Mouse (Mus musculus) forebrain, embryonic 13.5 days (tissue): ENCODE results near the gene Capzb. TPM values are rescaled to one million over a fixed set of nuclear protein-coding genes. Genes with fewer than 3 reads are reported as not detected.

ENCODE experiments used
- ATAC-seq: fragments of 200-750 bp; cut with Nextera tagmentation; 2 replicates; pipeline ENCODE4 v1.8.0; 2017
- H3K27ac ChIP-seq: fragments of 300-500 bp; sonication (generic); 2 replicates; pipeline ENCODE4 v1.5.1; 2015; ENCODE audit warnings: inconsistent platforms, mild to moderate bottlenecking, moderate library complexity
- H3K27me3 ChIP-seq: fragments of 300-500 bp; sonication (generic); 2 replicates; pipeline ENCODE4 v1.6.1; 2015; ENCODE audit warnings: mild to moderate bottlenecking, inconsistent platforms
- H3K36me3 ChIP-seq: fragments of 300-500 bp; sonication (generic); 2 replicates; pipeline ENCODE4 v1.6.1; 2015; ENCODE audit warnings: mild to moderate bottlenecking, inconsistent platforms; ENCODE audit not compliant: poor library complexity, severe bottlenecking
- H3K4me1 ChIP-seq: fragments of 300-500 bp; sonication (generic); 2 replicates; pipeline ENCODE4 v1.6.1; 2015; ENCODE audit warnings: inconsistent platforms
- H3K4me2 ChIP-seq: fragments of 300-500 bp; sonication (generic); 2 replicates; pipeline ENCODE4 v1.6.1; 2015; ENCODE audit warnings: inconsistent platforms, mild to moderate bottlenecking, moderate library complexity
- H3K4me3 ChIP-seq: fragments of 300-500 bp; sonication (generic); 2 replicates; pipeline ENCODE4 v1.5.1; 2015; ENCODE audit warnings: mild to moderate bottlenecking, inconsistent platforms
- H3K9ac ChIP-seq: fragments of 300-500 bp; sonication (generic); 2 replicates; pipeline ENCODE4 v1.6.1; 2015; ENCODE audit warnings: mild to moderate bottlenecking, inconsistent platforms
- H3K9me3 ChIP-seq: fragments of 300-500 bp; sonication (generic); replicated peaks from 2 replicates; pipeline ENCODE4 v1.6.1; 2016; ENCODE audit warnings: inconsistent platforms
- WGBS: fragments of 180-500 bp; shearing (Covaris S2); methylation state at CpG from one replicate; pipeline ENCODE4 v1.1.7; 2015; 5-methylcytosine and 5-hydroxymethylcytosine counted together
- polyA plus RNA-seq: library from polyadenylated mRNA; unstranded; fragments of >200 nt; fragmentation: Nextera tagmentation; extraction: Ambion mirVana; gene quantifications from 2 replicates; pipeline ENCODE4 v1.2.1, GENCODE M21; 2015

Capzb gene
- polyA plus RNA-seq, 1 experiment from 2014 or later, result 309 TPM

DNA sequence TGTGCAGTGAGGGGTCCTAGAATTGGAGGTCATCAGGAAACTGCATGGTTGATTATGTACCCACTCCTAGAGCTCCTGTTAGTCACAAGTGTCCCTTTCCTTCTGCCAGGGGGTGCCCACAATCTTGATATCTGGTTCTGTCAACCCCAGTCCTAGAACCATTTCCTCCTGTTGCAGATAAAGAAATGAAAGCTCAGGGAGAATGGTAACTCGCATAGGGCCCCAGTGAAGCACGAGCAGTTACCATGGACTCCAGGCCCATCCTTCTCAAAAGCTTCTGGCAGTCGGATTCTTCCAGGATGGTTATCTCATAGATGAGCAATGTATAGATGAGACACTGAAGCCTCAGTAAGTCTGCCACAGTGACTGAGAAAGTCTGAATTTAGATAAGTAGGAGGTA, 8.2 kb downstream of the Capzb start:
- no peak overlapping the region for H3K4me3 ChIP-seq
- no peak overlapping the region for H3K4me2 ChIP-seq
- 93% methylated on average over 3 of the region's 3 CpGs for WGBS
- peaks cover 13% of the 10 kb centered on the region for H3K36me3 ChIP-seq
- H3K27ac ChIP-seq, result no peak overlapping the region
- no peaks in the 10 kb centered on the region for H3K27me3 ChIP-seq
- no peak overlapping the region for H3K9ac ChIP-seq
- no peak for ATAC-seq
- peaks cover 5% of the 10 kb centered on the region; the same call in 1 of the 2 replicates for H3K4me1 ChIP-seq
- no peaks in the 10 kb centered on the region for H3K9me3 ChIP-seq

- Histone ChIP-seq H3K36me3 (peaks cover 13% of the 10 kb centered on the region), H3K4me1 (peaks cover 7% of the 10 kb centered on the region), H3K27ac (no peak overlapping the region), H3K4me3 (no peak overlapping the region), H3K9ac (no peak overlapping the region), H3K27me3 (no peaks in the 10 kb centered on the region), H3K4me2 (no peak overlapping the region), H3K9me3 (no peaks in the 10 kb centered on the region)
- no peak for ATAC-seq
- 85% methylated on average over 7 of the region's 7 CpGs for WGBS
These were observed 9.9 kb downstream of the Capzb start for GRCm38 (mm10) chr4:139202556-139202955.

- Histone ChIP-seq H3K4me1 (peaks cover 10% of the 10 kb centered on the region), H3K27me3 (no peaks in the 10 kb centered on the region), H3K4me2 (no peak overlapping the region), H3K27ac (no peak overlapping the region), H3K4me3 (no peak overlapping the region), H3K36me3 (peaks cover 13% of the 10 kb centered on the region), H3K9me3 (no peaks in the 10 kb centered on the region), H3K9ac (no peak overlapping the region)
- ATAC-seq, result no peak
- WGBS, result 81% methylated on average over 2 of the region's 2 CpGs
These were observed 10.7 kb downstream of the Capzb start for GRCm38 (mm10) chr4:139203381-139203780.

DNA sequence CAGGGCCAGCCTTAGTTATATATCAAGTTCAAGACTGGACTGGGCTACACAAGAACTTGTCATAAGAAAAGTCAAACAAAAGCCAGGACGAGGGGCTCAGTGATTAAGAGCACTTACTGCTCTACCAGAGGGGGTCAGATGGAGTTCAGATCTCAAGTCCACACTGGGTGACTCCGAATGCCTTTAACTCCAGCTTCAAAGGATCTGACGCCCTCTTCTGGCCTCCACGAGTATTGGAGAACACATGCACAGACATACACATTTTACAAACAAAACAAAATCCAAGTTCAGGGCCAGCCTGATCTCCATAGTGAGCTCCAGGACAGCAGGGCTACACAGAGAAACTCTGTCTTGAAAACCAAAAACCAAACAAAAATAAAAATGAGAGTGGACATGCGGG, 13.1 kb downstream of the Capzb start:
- Histone ChIP-seq H3K27ac (no peak overlapping the region), H3K27me3 (no peaks in the 10 kb centered on the region), H3K4me1 (peaks cover 25% of the 10 kb centered on the region), H3K9ac (no peak overlapping the region), H3K4me3 (no peak overlapping the region), H3K9me3 (no peaks in the 10 kb centered on the region), H3K4me2 (no peak overlapping the region), H3K36me3 (0 out of 2 replicates have a peak, but pooled peaks cover 4% of the 10 kb centered on the region)
- no peak for ATAC-seq
- 65% methylated on average over 5 of the region's 5 CpGs for WGBS

DNA sequence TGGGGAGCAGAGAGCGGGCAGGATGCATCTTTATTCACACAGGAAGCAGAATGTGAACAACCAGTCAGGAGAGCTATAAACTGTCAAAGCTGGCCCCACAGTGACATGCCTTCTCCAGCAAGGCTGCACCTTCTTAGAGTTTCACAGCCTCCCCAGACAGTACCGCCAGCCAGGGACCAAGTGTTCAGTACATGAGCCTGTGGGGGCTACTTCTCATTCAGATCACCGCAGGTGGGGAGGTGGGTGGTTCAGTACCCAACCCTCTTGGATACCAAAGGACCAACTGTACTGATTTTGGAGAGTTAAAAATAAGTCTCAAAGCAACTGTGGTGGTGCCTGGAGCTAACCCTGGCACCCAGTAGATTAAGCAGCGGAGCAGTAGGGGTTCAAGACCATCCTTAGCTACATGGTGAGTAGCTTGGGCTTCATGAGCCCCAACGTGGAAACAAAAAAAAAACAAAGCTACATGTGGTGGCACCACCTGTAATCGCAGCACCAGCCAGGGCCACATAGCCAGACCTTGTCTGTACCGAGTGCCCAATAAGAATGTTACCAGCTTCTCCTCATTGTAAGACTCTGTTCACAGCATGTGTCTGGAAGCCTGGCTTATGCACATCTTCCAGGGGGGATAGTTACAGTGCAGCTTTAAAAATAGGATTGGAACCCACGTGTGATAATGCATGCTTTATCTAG, 13.8 kb downstream of the Capzb start:
- no peak for ATAC-seq
- H3K36me3 ChIP-seq, result 0 out of 2 replicates have a peak, but pooled peaks cover 4% of the 10 kb centered on the region
- WGBS, result 88% methylated on average over 8 of the region's 8 CpGs

DNA sequence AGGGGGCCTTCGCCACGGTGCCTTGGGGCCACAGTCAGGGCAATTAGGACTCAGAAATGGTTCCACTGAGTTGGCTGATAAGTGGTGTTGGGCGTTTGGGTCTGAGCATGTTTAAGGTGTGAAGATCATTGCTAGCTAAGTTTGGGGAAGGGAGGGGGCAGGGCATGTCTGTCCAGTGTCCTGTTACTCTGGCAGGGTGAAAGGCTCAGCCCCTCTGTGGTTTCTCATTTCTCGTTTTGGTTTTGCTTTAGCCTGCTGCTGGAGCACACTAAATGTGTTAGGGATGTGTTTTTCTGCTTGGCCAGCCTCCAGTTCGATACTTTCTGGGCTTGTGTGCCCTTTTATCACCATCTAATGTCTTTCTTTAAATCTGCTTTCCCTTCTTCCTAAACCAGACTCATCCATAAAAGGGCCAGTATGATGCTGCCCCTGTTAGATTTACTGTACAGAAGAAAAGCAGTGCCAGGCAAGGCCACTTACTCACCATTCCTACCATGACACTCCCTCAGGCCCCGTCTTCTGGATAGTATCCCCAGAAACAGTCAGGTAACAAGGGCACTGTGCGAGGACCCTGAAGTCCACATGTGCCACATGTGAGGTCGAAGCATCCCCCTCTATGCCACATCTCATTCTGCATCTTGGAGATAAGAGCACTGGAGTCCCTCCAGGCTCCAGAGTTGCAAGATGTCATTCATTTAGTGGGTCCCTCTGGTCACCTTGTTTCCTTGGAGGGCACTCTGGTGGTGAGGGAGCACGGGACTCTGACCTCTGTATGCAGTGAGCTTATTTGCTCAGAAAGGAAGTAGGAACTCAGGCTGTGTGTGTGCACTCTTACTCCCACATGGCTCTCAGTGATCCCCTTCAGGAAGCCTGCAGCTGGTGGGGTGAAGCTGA, 15.8 kb downstream of the Capzb start:
- Histone ChIP-seq H3K4me1 (peaks cover 34% of the 10 kb centered on the region), H3K9me3 (no peaks in the 10 kb centered on the region), H3K36me3 (no peaks in the 10 kb centered on the region), H3K4me3 (no peak overlapping the region), H3K9ac (no peak overlapping the region), H3K27me3 (no peaks in the 10 kb centered on the region), H3K4me2 (no peak overlapping the region), H3K27ac (peak overlapping the region; percentile 14; the same call in 1 of the 2 replicates)
- no peak for ATAC-seq
- 77% methylated on average over 9 of the region's 9 CpGs for WGBS

More for the DNA sequence above, 13.8 kb downstream of the Capzb start:
- Histone ChIP-seq H3K4me3 (no peak overlapping the region), H3K27ac (no peak overlapping the region), H3K4me1 (peaks cover 26% of the 10 kb centered on the region), H3K27me3 (no peaks in the 10 kb centered on the region), H3K9ac (no peak overlapping the region), H3K9me3 (no peaks in the 10 kb centered on the region), H3K4me2 (no peak overlapping the region)

- Histone ChIP-seq H3K4me1 (peaks cover 37% of the 10 kb centered on the region), H3K27ac (no peak overlapping the region), H3K9ac (no peak overlapping the region), H3K36me3 (no peaks in the 10 kb centered on the region), H3K9me3 (no peaks in the 10 kb centered on the region), H3K4me3 (no peak overlapping the region), H3K4me2 (no peak overlapping the region), H3K27me3 (no peaks in the 10 kb centered on the region)
- no peak for ATAC-seq
- 87% methylated on average over 5 of the region's 5 CpGs for WGBS
These were observed 16.6 kb downstream of the Capzb start for GRCm38 (mm10) chr4:139209130-139209840.

DNA sequence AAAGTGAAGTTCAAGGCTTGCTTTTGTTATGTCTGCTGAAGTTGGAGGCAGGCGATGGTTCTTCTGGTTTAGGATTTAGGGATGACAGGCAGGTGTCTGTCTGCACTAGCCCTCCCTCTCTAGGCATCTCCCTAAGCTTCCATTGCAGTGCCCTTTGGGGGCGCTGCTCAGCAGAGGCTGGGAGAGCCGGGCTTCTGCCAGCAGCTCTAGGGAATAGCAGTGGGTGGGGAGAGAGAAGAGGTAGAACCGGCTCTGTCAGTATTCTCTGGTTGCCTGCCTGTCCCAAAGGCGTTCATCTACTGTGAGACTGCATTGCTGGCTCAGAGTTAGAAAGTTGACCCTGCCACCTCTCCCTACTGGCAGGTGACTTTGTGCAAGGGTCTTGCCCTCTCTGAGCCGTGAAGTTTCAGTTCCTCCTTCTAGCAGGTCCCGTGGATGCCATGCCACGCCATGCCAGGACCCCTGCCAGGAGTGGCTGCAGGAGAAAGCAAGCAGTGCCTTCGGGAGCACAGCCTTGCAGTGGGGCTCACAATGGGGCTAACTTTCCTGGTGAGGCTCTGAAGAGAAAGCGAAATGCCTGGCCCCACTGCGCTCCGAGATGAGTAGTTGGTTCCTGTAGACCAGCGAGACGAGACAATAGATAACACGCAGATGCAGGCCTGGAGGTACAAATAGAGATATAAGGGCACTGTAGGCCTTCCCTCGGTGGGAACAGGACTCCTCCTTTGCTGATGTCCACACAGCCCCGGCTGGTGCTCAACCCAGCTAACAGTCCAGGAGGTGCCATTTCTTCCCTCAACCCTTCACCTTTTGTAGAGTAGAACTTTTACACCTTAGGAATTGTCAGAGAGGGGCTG, 19.5 kb downstream of the Capzb start:
- Histone ChIP-seq H3K36me3 (peaks cover 4% of the 10 kb centered on the region; the same call in 1 of the 2 replicates), H3K27me3 (no peaks in the 10 kb centered on the region), H3K4me1 (peaks cover 37% of the 10 kb centered on the region), H3K27ac (no peak overlapping the region), H3K4me3 (no peak overlapping the region), H3K9me3 (no peaks in the 10 kb centered on the region), H3K9ac (no peak overlapping the region), H3K4me2 (no peak overlapping the region)
- ATAC-seq, result no peak
- WGBS, result 75% methylated on average over 17 of the region's 17 CpGs

DNA sequence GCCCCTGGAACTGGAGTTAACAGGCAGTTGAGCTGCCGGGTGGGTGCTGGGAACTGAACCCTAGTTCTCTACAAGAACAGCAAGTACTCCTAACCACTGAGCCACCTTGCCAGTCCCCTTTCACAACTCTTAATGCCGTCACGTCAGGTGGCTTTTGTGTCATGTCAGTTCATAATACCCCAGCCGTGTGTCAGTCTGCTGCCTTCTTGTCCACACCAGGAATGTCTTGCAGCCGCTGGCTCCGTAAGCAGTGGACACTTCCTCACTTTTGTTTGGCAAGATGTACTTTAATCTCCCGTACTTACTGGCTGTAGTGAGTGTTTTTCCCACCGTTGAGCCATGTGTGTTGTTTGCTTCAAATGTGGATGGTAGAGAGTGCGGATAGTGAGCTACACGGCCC, 20.4 kb downstream of the Capzb start:
- 73% methylated on average over 10 of the region's 10 CpGs for WGBS
- H3K4me2 ChIP-seq, result no peak overlapping the region
- H3K27ac ChIP-seq, result no peak overlapping the region
- no peaks in the 10 kb centered on the region for H3K9me3 ChIP-seq
- no peaks in the 10 kb centered on the region for H3K27me3 ChIP-seq
- H3K4me1 ChIP-seq, result peaks cover 30% of the 10 kb centered on the region
- peaks cover 10% of the 10 kb centered on the region; the same call in 1 of the 2 replicates for H3K36me3 ChIP-seq
- ATAC-seq, result no peak
- no peak overlapping the region for H3K4me3 ChIP-seq
- H3K9ac ChIP-seq, result no peak overlapping the region

DNA sequence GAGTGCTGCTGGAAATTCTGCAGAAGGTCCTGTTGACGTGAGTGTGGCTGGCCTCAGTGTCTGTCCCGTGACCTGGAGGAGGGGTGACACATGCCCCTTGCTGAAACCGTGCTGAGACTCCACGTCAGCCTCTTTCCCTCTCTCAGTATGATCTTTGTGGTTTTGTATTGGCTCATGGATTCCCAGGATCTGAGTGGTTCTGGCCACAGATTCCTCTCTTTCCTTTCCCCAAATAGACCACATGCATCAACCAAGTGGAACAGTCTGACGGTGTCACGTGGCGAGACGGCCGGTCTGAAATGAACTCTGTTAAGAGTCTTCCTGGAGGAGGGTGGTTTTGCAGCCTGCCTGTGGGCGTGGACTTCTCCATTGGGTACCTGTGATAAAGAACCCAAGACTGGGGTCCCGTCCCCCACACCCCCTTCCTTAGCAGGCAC, 21.3 kb downstream of the Capzb start:
- H3K9me3 ChIP-seq, result no peaks in the 10 kb centered on the region
- H3K4me1 ChIP-seq, result peaks cover 21% of the 10 kb centered on the region
- 83% methylated on average over 11 of the region's 11 CpGs for WGBS
- no peak overlapping the region for H3K4me2 ChIP-seq
- no peaks in the 10 kb centered on the region for H3K27me3 ChIP-seq
- H3K27ac ChIP-seq, result no peak overlapping the region
- peaks cover 10% of the 10 kb centered on the region; the same call in 1 of the 2 replicates for H3K36me3 ChIP-seq
- ATAC-seq, result no peak
- no peak overlapping the region for H3K4me3 ChIP-seq
- H3K9ac ChIP-seq, result no peak overlapping the region

DNA sequence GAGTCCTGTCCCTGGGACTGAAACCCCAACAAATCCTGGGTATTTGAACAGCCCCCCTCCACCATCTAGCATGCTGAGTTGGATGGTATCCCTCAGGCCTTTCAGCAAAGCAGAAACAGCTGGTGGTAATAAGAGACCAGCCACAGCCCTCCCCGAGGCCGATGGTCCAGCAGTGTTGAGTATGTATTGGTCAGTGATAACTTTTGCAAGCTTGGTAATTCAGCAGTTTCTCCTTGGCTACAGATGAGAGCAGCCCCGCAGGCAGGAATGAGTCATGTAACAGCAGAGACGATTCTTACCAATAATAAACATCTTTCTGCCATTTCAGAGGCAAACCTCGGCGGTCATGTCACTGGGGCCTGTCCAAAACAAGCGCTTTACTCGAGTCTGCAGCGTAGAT, 23.9 kb downstream of the Capzb start:
- H3K9me3 ChIP-seq, result no peaks in the 10 kb centered on the region
- H3K4me1 ChIP-seq, result 0 out of 2 replicates have a peak, but pooled peaks cover 11% of the 10 kb centered on the region
- no peak overlapping the region for H3K4me2 ChIP-seq
- H3K27me3 ChIP-seq, result no peaks in the 10 kb centered on the region
- ATAC-seq, result no peak
- no peak overlapping the region for H3K9ac ChIP-seq
- WGBS, result 91% methylated on average over 9 of the region's 9 CpGs
- no peak overlapping the region for H3K4me3 ChIP-seq
- H3K27ac ChIP-seq, result no peak overlapping the region
- peaks cover 14% of the 10 kb centered on the region; the same call in 1 of the 2 replicates for H3K36me3 ChIP-seq
